Mouse (Mus musculus): Measurements from ENCODE around the gene Trim65.

GRCm38 (mm10) chr11:116111067-116111466 lies 19.9 kb downstream of the Trim65 start:
- TF ChIP-seq CTCF (IDR thresholded peaks at IDR 0.05) (peak; percentile 23; the same call in 1 of the 2 replicates), EP300 (IDR thresholded peaks at IDR 0.05) (no peak)
